Mouse (Mus musculus) stomach, postnatal 0 days (tissue): Measurements from ENCODE around the gene Prr15l.

Experiments
- CTCF ChIP-seq: IDR thresholded peaks from 2 replicates; pipeline ENCODE4 v1.5.1; 2016; ENCODE audit warnings: antibody characterized with exemption, low read depth, mild to moderate bottlenecking, moderate library complexity
- EP300 ChIP-seq: optimal IDR thresholded peaks from 2 replicates; pipeline ENCODE3; 2016; ENCODE audit warnings: antibody characterized with exemption

GRCm38 (mm10) chr11:96969280-96969722 lies 41.4 kb downstream of the Prr15l start:
- TF ChIP-seq CTCF (no peak), EP300 (no peak)
